Mouse (Mus musculus) limb, embryonic 13.5 days (tissue): ENCODE results near the gene Gns. TPM values are rescaled to one million over a fixed set of nuclear protein-coding genes. Genes with fewer than 3 reads are reported as not detected.

Experiments
- ATAC-seq: fragments of 200-750 bp; cut with Nextera tagmentation; 2 replicates; pipeline ENCODE4 v1.8.0; 2017; ENCODE audit warnings: low read depth, moderate number of reproducible peaks, moderate TSS enrichment; ENCODE audit not compliant: low FRiP score
- H3K27ac ChIP-seq: fragments of 300-500 bp; sonication (generic); 2 replicates; pipeline ENCODE4 v1.5.1; 2015; ENCODE audit warnings: inconsistent platforms, mild to moderate bottlenecking, moderate library complexity
- H3K27me3 ChIP-seq: fragments of 300-500 bp; sonication (generic); 2 replicates; pipeline ENCODE4 v1.6.1; 2015; ENCODE audit warnings: mild to moderate bottlenecking, inconsistent platforms
- H3K36me3 ChIP-seq: fragments of 300-500 bp; sonication (generic); 2 replicates; pipeline ENCODE4 v1.6.1; 2015; ENCODE audit warnings: inconsistent platforms, mild to moderate bottlenecking, moderate library complexity
- H3K4me1 ChIP-seq: fragments of 300-500 bp; sonication (generic); 2 replicates; pipeline ENCODE4 v1.6.1; 2015; ENCODE audit warnings: inconsistent platforms
- H3K4me2 ChIP-seq: fragments of 300-500 bp; sonication (generic); replicated peaks from 2 replicates; pipeline ENCODE4 v1.6.1; 2015; ENCODE audit warnings: inconsistent platforms, mild to moderate bottlenecking, moderate library complexity
- H3K4me3 ChIP-seq: fragments of 300-500 bp; sonication (generic); 2 replicates; pipeline ENCODE4 v1.5.1; 2015; ENCODE audit warnings: moderate library complexity, mild to moderate bottlenecking, inconsistent platforms
- H3K9ac ChIP-seq: fragments of 300-500 bp; sonication (generic); 2 replicates; pipeline ENCODE4 v1.6.1; 2015; ENCODE audit warnings: mild to moderate bottlenecking, inconsistent platforms
- H3K9me3 ChIP-seq: fragments of 300-500 bp; sonication (generic); 2 replicates; pipeline ENCODE4 v1.6.1; 2016; ENCODE audit warnings: inconsistent platforms
- WGBS: fragments of 180-500 bp; shearing (Covaris S2); methylation state at CpG from one replicate; pipeline ENCODE4 v1.1.7; 2015; 5-methylcytosine and 5-hydroxymethylcytosine counted together
- polyA plus RNA-seq: library from polyadenylated mRNA; unstranded; fragments of >200 nt; fragmentation: Nextera tagmentation; extraction: Ambion mirVana; gene quantifications from 2 replicates; pipeline ENCODE4 v1.2.1, GENCODE M21; 2015

Gns gene
- polyA plus RNA-seq, 1 experiment from 2014 or later = 45.8 TPM

- peaks cover 11% of the 10 kb centered on the region; the same call in 1 of the 2 replicates for H3K4me1 ChIP-seq
Observed at GRCm38 (mm10) chr10:121390602-121391001, 25.7 kb downstream of the Gns start.

GRCm38 (mm10) chr10:121391901-121392300, 27.0 kb downstream of the Gns start:
- H3K4me2 ChIP-seq = no peak overlapping the region
- 0 out of 2 replicates have a peak, but pooled peaks cover 6% of the 10 kb centered on the region for H3K4me1 ChIP-seq
- peaks cover 95% of the 10 kb centered on the region for H3K36me3 ChIP-seq
- no peak overlapping the region for H3K9ac ChIP-seq
- H3K27ac ChIP-seq = no peak overlapping the region
- no peak overlapping the region for H3K4me3 ChIP-seq
- ATAC-seq = no peak
- H3K27me3 ChIP-seq = no peaks in the 10 kb centered on the region
- no peaks in the 10 kb centered on the region for H3K9me3 ChIP-seq
- 92% methylated on average over 8 of the region's 8 CpGs for WGBS

More at GRCm38 (mm10) chr10:121390602-121391001, 25.7 kb downstream of the Gns start:
- WGBS = 78% methylated on average over 10 of the region's 10 CpGs
- Histone ChIP-seq H3K9ac (no peak overlapping the region), H3K4me3 (no peak overlapping the region), H3K36me3 (peaks cover 90% of the 10 kb centered on the region), H3K9me3 (no peaks in the 10 kb centered on the region), H3K27ac (no peak overlapping the region), H3K27me3 (no peaks in the 10 kb centered on the region), H3K4me2 (no peak overlapping the region)
- ATAC-seq = no peak

- H3K27me3 ChIP-seq = no peaks in the 10 kb centered on the region
- 0 out of 2 replicates have a peak, but pooled peaks have one; percentile 17 for ATAC-seq
- no peaks in the 10 kb centered on the region for H3K9me3 ChIP-seq
- WGBS = 75% methylated on average over 6 of the region's 6 CpGs
- no peak overlapping the region for H3K4me3 ChIP-seq
- H3K4me2 ChIP-seq = no peak overlapping the region
- H3K36me3 ChIP-seq = peaks cover 81% of the 10 kb centered on the region
- 0 out of 2 replicates have a peak overlapping the region, but pooled peaks have one; percentile 20 for H3K9ac ChIP-seq
- H3K27ac ChIP-seq = 0 out of 2 replicates have a peak overlapping the region, but pooled peaks have one; percentile 17
- H3K4me1 ChIP-seq = 0 out of 2 replicates have a peak, but pooled peaks cover 6% of the 10 kb centered on the region
Observed at GRCm38 (mm10) chr10:121394270-121394669, 29.4 kb downstream of the Gns start.

GRCm38 (mm10) chr10:121394789-121395325, 30.0 kb downstream of the Gns start:
- H3K4me2 ChIP-seq = no peak overlapping the region
- H3K9ac ChIP-seq = 0 out of 2 replicates have a peak overlapping the region, but pooled peaks have one; percentile 20
- peaks cover 8% of the 10 kb centered on the region; the same call in 1 of the 2 replicates for H3K4me1 ChIP-seq
- 0 out of 2 replicates have a peak overlapping the region, but pooled peaks have one; percentile 17 for H3K27ac ChIP-seq
- no peaks in the 10 kb centered on the region for H3K27me3 ChIP-seq
- no peaks in the 10 kb centered on the region for H3K9me3 ChIP-seq
- H3K36me3 ChIP-seq = peaks cover 75% of the 10 kb centered on the region
- no peak overlapping the region for H3K4me3 ChIP-seq
- 77% methylated on average over 18 of the region's 18 CpGs for WGBS
- ATAC-seq = no peak

GRCm38 (mm10) chr10:121395542-121396176, 30.8 kb downstream of the Gns start:
- Histone ChIP-seq H3K4me1 (peaks cover 9% of the 10 kb centered on the region; the same call in 1 of the 2 replicates), H3K27me3 (no peaks in the 10 kb centered on the region), H3K4me2 (no peak overlapping the region), H3K9ac (no peak overlapping the region), H3K27ac (no peak overlapping the region), H3K4me3 (no peak overlapping the region), H3K9me3 (no peaks in the 10 kb centered on the region), H3K36me3 (peaks cover 67% of the 10 kb centered on the region)
- 81% methylated on average over 20 of the region's 20 CpGs for WGBS
- ATAC-seq = no peak

- Histone ChIP-seq H3K4me3 (no peak overlapping the region), H3K9ac (no peak overlapping the region), H3K27ac (no peak overlapping the region), H3K4me1 (peaks cover 9% of the 10 kb centered on the region; the same call in 1 of the 2 replicates), H3K9me3 (no peaks in the 10 kb centered on the region), H3K36me3 (peaks cover 38% of the 10 kb centered on the region), H3K4me2 (no peak overlapping the region), H3K27me3 (no peaks in the 10 kb centered on the region)
- WGBS = 90% methylated on average over 7 of the region's 7 CpGs
- no peak for ATAC-seq
Observed at GRCm38 (mm10) chr10:121398599-121398998, 33.7 kb downstream of the Gns start.

GRCm38 (mm10) chr10:121401005-121401404, 36.1 kb downstream of the Gns start:
- 77% methylated on average over 7 of the region's 7 CpGs for WGBS
- no peak for ATAC-seq

GRCm38 (mm10) chr10:121403104-121403503, 38.2 kb downstream of the Gns start:
- 62% methylated on average over 9 of the region's 9 CpGs for WGBS
- ATAC-seq = no peak
- H3K9ac ChIP-seq = no peak overlapping the region

More at GRCm38 (mm10) chr10:121401005-121401404, 36.1 kb downstream of the Gns start:
- no peaks in the 10 kb centered on the region for H3K9me3 ChIP-seq
- no peak overlapping the region for H3K4me3 ChIP-seq
- no peak overlapping the region for H3K4me2 ChIP-seq
- H3K4me1 ChIP-seq = peaks cover 7% of the 10 kb centered on the region; the same call in 1 of the 2 replicates
- H3K27me3 ChIP-seq = no peaks in the 10 kb centered on the region
- no peak overlapping the region for H3K9ac ChIP-seq
- no peak overlapping the region for H3K27ac ChIP-seq
- H3K36me3 ChIP-seq = peaks cover 14% of the 10 kb centered on the region

GRCm38 (mm10) chr10:121403946-121404345, 39.1 kb downstream of the Gns start:
- Histone ChIP-seq H3K36me3 (no peaks in the 10 kb centered on the region; the same call in 1 of the 2 replicates), H3K4me3 (no peak overlapping the region), H3K9me3 (no peaks in the 10 kb centered on the region), H3K4me2 (no peak overlapping the region), H3K27me3 (no peaks in the 10 kb centered on the region), H3K4me1 (peaks cover 7% of the 10 kb centered on the region; the same call in 1 of the 2 replicates), H3K27ac (no peak overlapping the region), H3K9ac (no peak overlapping the region)
- no peak for ATAC-seq
- WGBS = 55% methylated on average over 6 of the region's 9 CpGs

More at GRCm38 (mm10) chr10:121403104-121403503, 38.2 kb downstream of the Gns start:
- no peaks in the 10 kb centered on the region for H3K9me3 ChIP-seq
- no peak overlapping the region for H3K4me3 ChIP-seq
- no peaks in the 10 kb centered on the region for H3K27me3 ChIP-seq
- H3K36me3 ChIP-seq = no peaks in the 10 kb centered on the region; the same call in 1 of the 2 replicates
- no peak overlapping the region for H3K4me2 ChIP-seq
- H3K4me1 ChIP-seq = peaks cover 7% of the 10 kb centered on the region; the same call in 1 of the 2 replicates
- H3K27ac ChIP-seq = no peak overlapping the region

- Histone ChIP-seq H3K9me3 (no peaks in the 10 kb centered on the region), H3K4me2 (no peak overlapping the region), H3K27me3 (no peaks in the 10 kb centered on the region), H3K27ac (no peak overlapping the region), H3K36me3 (peaks cover 34% of the 10 kb centered on the region), H3K4me3 (no peak overlapping the region), H3K9ac (no peak overlapping the region), H3K4me1 (0 out of 2 replicates have a peak, but pooled peaks cover 4% of the 10 kb centered on the region)
- WGBS = 66% methylated on average over 7 of the region's 7 CpGs
- ATAC-seq = no peak
Observed at GRCm38 (mm10) chr10:121409717-121410116, 44.8 kb downstream of the Gns start.

GRCm38 (mm10) chr10:121411721-121412455, 47.0 kb downstream of the Gns start:
- ATAC-seq = peak; percentile 70
- H3K27ac ChIP-seq = no peak overlapping the region
- no peak overlapping the region for H3K4me2 ChIP-seq
- H3K4me1 ChIP-seq = peaks cover 4% of the 10 kb centered on the region; the same call in 1 of the 2 replicates
- H3K9me3 ChIP-seq = no peaks in the 10 kb centered on the region
- H3K4me3 ChIP-seq = no peak overlapping the region
- peaks cover 52% of the 10 kb centered on the region for H3K36me3 ChIP-seq
- 76% methylated on average over 11 of the region's 11 CpGs for WGBS
- no peaks in the 10 kb centered on the region for H3K27me3 ChIP-seq
- H3K9ac ChIP-seq = no peak overlapping the region
